Mouse (Mus musculus): ENCODE data around the gene Tmem52. TPM values are rescaled to one million over a fixed set of nuclear protein-coding genes. Genes with fewer than 3 reads are reported as not detected.

Tmem52 gene
- polyA plus RNA-seq, 1 experiment from 2014 or later: 1.9 TPM

- Histone ChIP-seq H3K4me2 (replicated peaks; ENCODE audit: low read depth, low read length) (no peak overlapping the region), H3K27me3 (ENCODE audit: insufficient read depth, low read length) (no peaks in the 10 kb centered on the region), H3K9ac (replicated peaks; ENCODE audit: low read length) (no peak overlapping the region), H3K27ac (ENCODE audit: low read length) (no peak overlapping the region), H3K36me3 (ENCODE audit: insufficient read depth, low read length) (no peaks in the 10 kb centered on the region), H3K9me3 (ENCODE audit: low read length) (no peaks in the 10 kb centered on the region; the same call in 1 of the 2 replicates), H3K4me1 (ENCODE audit: insufficient read depth, low read length) (no peaks in the 10 kb centered on the region), H3K4me3 (ENCODE audit: low read length) (no peak overlapping the region)
- 40% methylated on average over 10 of the region's 10 CpGs for WGBS
- no peak for ATAC-seq (ENCODE audit: low FRiP score, low TSS enrichment)
Measured at GRCm38 (mm10) chr4:155451597-155451996, 17.3 kb upstream of the Tmem52 start.

GRCm38 (mm10) chr4:155458575-155458974, 10.3 kb upstream of the Tmem52 start:
- Histone ChIP-seq H3K4me1 (ENCODE audit: insufficient read depth, low read length) (peaks cover 10% of the 10 kb centered on the region; the same call in 1 of the 2 replicates), H3K9me3 (ENCODE audit: low read length) (no peaks in the 10 kb centered on the region), H3K9ac (replicated peaks; ENCODE audit: low read length) (no peak overlapping the region), H3K4me3 (ENCODE audit: low read length) (no peak overlapping the region), H3K4me2 (replicated peaks; ENCODE audit: low read depth, low read length) (no peak overlapping the region), H3K27ac (ENCODE audit: low read length) (no peak overlapping the region), H3K27me3 (ENCODE audit: insufficient read depth, low read length) (no peaks in the 10 kb centered on the region), H3K36me3 (ENCODE audit: insufficient read depth, low read length) (no peaks in the 10 kb centered on the region)
- ATAC-seq (ENCODE audit: low FRiP score, low TSS enrichment): no peak
- WGBS: 83% methylated on average over 5 of the region's 5 CpGs

- WGBS: 62% methylated on average over 13 of the region's 13 CpGs
- Histone ChIP-seq H3K4me1 (ENCODE audit: insufficient read depth, low read length) (peaks cover 10% of the 10 kb centered on the region; the same call in 1 of the 2 replicates), H3K4me3 (ENCODE audit: low read length) (no peak overlapping the region), H3K36me3 (ENCODE audit: insufficient read depth, low read length) (no peaks in the 10 kb centered on the region), H3K27me3 (ENCODE audit: insufficient read depth, low read length) (no peaks in the 10 kb centered on the region), H3K9ac (replicated peaks; ENCODE audit: low read length) (no peak overlapping the region), H3K27ac (ENCODE audit: low read length) (no peak overlapping the region), H3K9me3 (ENCODE audit: low read length) (no peaks in the 10 kb centered on the region), H3K4me2 (replicated peaks; ENCODE audit: low read depth, low read length) (no peak overlapping the region)
- ATAC-seq (ENCODE audit: low FRiP score, low TSS enrichment): no peak
Measured at GRCm38 (mm10) chr4:155463050-155463449, 5.9 kb upstream of the Tmem52 start.

- ATAC-seq (ENCODE audit: low FRiP score, low TSS enrichment): no peak
- Histone ChIP-seq H3K27ac (ENCODE audit: low read length) (no peak overlapping the region), H3K27me3 (ENCODE audit: insufficient read depth, low read length) (no peaks in the 10 kb centered on the region), H3K9me3 (ENCODE audit: low read length) (no peaks in the 10 kb centered on the region), H3K4me2 (replicated peaks; ENCODE audit: low read depth, low read length) (no peak overlapping the region), H3K4me1 (ENCODE audit: insufficient read depth, low read length) (peaks cover 10% of the 10 kb centered on the region; the same call in 1 of the 2 replicates), H3K36me3 (ENCODE audit: insufficient read depth, low read length) (no peaks in the 10 kb centered on the region), H3K4me3 (ENCODE audit: low read length) (no peak overlapping the region), H3K9ac (replicated peaks; ENCODE audit: low read length) (no peak overlapping the region)
- 83% methylated on average over 6 of the region's 6 CpGs for WGBS
Measured at GRCm38 (mm10) chr4:155463611-155464010, 5.3 kb upstream of the Tmem52 start.

GRCm38 (mm10) chr4:155464061-155464460, 4.9 kb upstream of the Tmem52 start:
- Histone ChIP-seq H3K27me3 (ENCODE audit: insufficient read depth, low read length) (no peaks in the 10 kb centered on the region), H3K9ac (replicated peaks; ENCODE audit: low read length) (no peak overlapping the region), H3K9me3 (ENCODE audit: low read length) (no peaks in the 10 kb centered on the region), H3K4me1 (ENCODE audit: insufficient read depth, low read length) (peaks cover 10% of the 10 kb centered on the region; the same call in 1 of the 2 replicates), H3K27ac (ENCODE audit: low read length) (no peak overlapping the region), H3K36me3 (ENCODE audit: insufficient read depth, low read length) (no peaks in the 10 kb centered on the region), H3K4me3 (ENCODE audit: low read length) (no peak overlapping the region), H3K4me2 (replicated peaks; ENCODE audit: low read depth, low read length) (no peak overlapping the region)
- ATAC-seq (ENCODE audit: low FRiP score, low TSS enrichment): no peak
- WGBS: 85% methylated on average over 4 of the region's 4 CpGs

- H3K9me3 ChIP-seq (ENCODE audit: low read length): no peaks in the 10 kb centered on the region
- H3K27me3 ChIP-seq (ENCODE audit: insufficient read depth, low read length): no peaks in the 10 kb centered on the region
- H3K36me3 ChIP-seq (ENCODE audit: insufficient read depth, low read length): no peaks in the 10 kb centered on the region
- H3K27ac ChIP-seq (ENCODE audit: low read length): no peak overlapping the region
- ATAC-seq (ENCODE audit: low FRiP score, low TSS enrichment): no peak
- 66% methylated on average over 6 of the region's 6 CpGs for WGBS
- no peak overlapping the region for H3K9ac ChIP-seq (replicated peaks; ENCODE audit: low read length)
- H3K4me1 ChIP-seq (ENCODE audit: insufficient read depth, low read length): peaks cover 5% of the 10 kb centered on the region; the same call in 1 of the 2 replicates
- H3K4me2 ChIP-seq (replicated peaks; ENCODE audit: low read depth, low read length): no peak overlapping the region
- H3K4me3 ChIP-seq (ENCODE audit: low read length): no peak overlapping the region
Measured at GRCm38 (mm10) chr4:155465607-155466006, 3.3 kb upstream of the Tmem52 start.

- 76% methylated on average over 5 of the region's 5 CpGs for WGBS
- no peak for ATAC-seq (ENCODE audit: low FRiP score, low TSS enrichment)
Measured at GRCm38 (mm10) chr4:155466080-155466479, 2.8 kb upstream of the Tmem52 start.

GRCm38 (mm10) chr4:155467237-155468010, 1.5 kb upstream of the Tmem52 start:
- H3K4me1 ChIP-seq (ENCODE audit: insufficient read depth, low read length): peaks cover 5% of the 10 kb centered on the region; the same call in 1 of the 2 replicates
- no peaks in the 10 kb centered on the region for H3K36me3 ChIP-seq (ENCODE audit: insufficient read depth, low read length)
- WGBS: 86% methylated on average over 13 of the region's 13 CpGs
- no peak overlapping the region for H3K9ac ChIP-seq (replicated peaks; ENCODE audit: low read length)
- H3K27ac ChIP-seq (ENCODE audit: low read length): no peak overlapping the region
- no peaks in the 10 kb centered on the region for H3K9me3 ChIP-seq (ENCODE audit: low read length)
- H3K27me3 ChIP-seq (ENCODE audit: insufficient read depth, low read length): no peaks in the 10 kb centered on the region
- no peak overlapping the region for H3K4me2 ChIP-seq (replicated peaks; ENCODE audit: low read depth, low read length)
- no peak for ATAC-seq (ENCODE audit: low FRiP score, low TSS enrichment)
- H3K4me3 ChIP-seq (ENCODE audit: low read length): no peak overlapping the region

More at GRCm38 (mm10) chr4:155466080-155466479, 2.8 kb upstream of the Tmem52 start:
- no peak overlapping the region for H3K27ac ChIP-seq (ENCODE audit: low read length)
- H3K4me3 ChIP-seq (ENCODE audit: low read length): no peak overlapping the region
- H3K9ac ChIP-seq (replicated peaks; ENCODE audit: low read length): no peak overlapping the region
- peaks cover 5% of the 10 kb centered on the region; the same call in 1 of the 2 replicates for H3K4me1 ChIP-seq (ENCODE audit: insufficient read depth, low read length)
- no peaks in the 10 kb centered on the region for H3K36me3 ChIP-seq (ENCODE audit: insufficient read depth, low read length)
- no peak overlapping the region for H3K4me2 ChIP-seq (replicated peaks; ENCODE audit: low read depth, low read length)
- no peaks in the 10 kb centered on the region for H3K9me3 ChIP-seq (ENCODE audit: low read length)
- H3K27me3 ChIP-seq (ENCODE audit: insufficient read depth, low read length): no peaks in the 10 kb centered on the region

GRCm38 (mm10) chr4:155469590-155470262, 812 bp downstream of the Tmem52 start:
- Histone ChIP-seq H3K4me2 (replicated peaks; ENCODE audit: low read depth, low read length) (peak overlapping the region; percentile 43), H3K9ac (replicated peaks; ENCODE audit: low read length) (no peak overlapping the region), H3K36me3 (ENCODE audit: insufficient read depth, low read length) (no peaks in the 10 kb centered on the region), H3K27ac (ENCODE audit: low read length) (no peak overlapping the region), H3K4me3 (ENCODE audit: low read length) (no peak overlapping the region; the same call in 1 of the 2 replicates), H3K9me3 (ENCODE audit: low read length) (no peaks in the 10 kb centered on the region), H3K27me3 (ENCODE audit: insufficient read depth, low read length) (no peaks in the 10 kb centered on the region), H3K4me1 (ENCODE audit: insufficient read depth, low read length) (no peaks in the 10 kb centered on the region)
- ATAC-seq (ENCODE audit: low FRiP score, low TSS enrichment): peak; percentile 57
- WGBS: 80% methylated on average over 18 of the region's 18 CpGs
